Mouse (Mus musculus): Measurements from ENCODE around the gene Klre1.

DNA sequence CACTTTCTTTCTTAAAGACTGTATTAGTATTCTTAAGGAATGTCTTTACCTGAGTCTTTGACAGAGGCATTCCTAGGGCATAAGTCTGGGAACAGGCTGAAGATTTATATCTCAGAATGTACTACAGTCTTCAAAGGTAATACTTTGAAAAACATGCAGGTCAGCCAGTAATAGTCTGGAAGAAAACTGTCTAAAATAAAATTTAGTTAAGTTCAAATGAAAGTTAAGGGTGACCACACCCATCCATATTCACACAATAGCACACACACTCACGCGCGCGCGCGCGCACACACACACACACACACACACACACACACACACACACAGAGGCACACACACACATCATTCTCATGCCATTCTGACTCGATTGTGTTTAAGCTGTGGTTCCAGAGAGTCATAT is at the start of gene Klre1:
- TF ChIP-seq CTCF (IDR thresholded peaks at IDR 0.05; ENCODE audit: extremely low read depth, insufficient read length, insufficient replicate concordance, low read depth, low read length) (no peak), POLR2A (IDR thresholded peaks at IDR 0.05; ENCODE audit: low read depth, low read length) (no peak)
